Mouse (Mus musculus): Measurements from ENCODE around the gene Fam83f.

- TF ChIP-seq POLR2A (IDR thresholded peaks at IDR 0.05; ENCODE audit: borderline replicate concordance, insufficient read depth, low read length) (no peak), CTCF (IDR thresholded peaks at IDR 0.05; ENCODE audit: borderline replicate concordance, insufficient read depth, low read depth, low read length) (no peak)
Measured at GRCm38 (mm10) chr15:80748979-80749378, 77.3 kb downstream of the Fam83f start.
